Mouse (Mus musculus) gastrocnemius, adult 2 months (tissue): Measurements from ENCODE around the gene Akt1s1. TPM values are rescaled to one million over a fixed set of nuclear protein-coding genes. Genes with fewer than 3 reads are reported as not detected.

Source experiments
- DNase-seq: peaks from one replicate; pipeline ENCODE4 v3.0.0; 2022
- H3K27ac ChIP-seq: fragments of 200-600 bp; 2 replicates; pipeline ENCODE4 v1.8.1; 2022; ENCODE audit warnings: mild to moderate bottlenecking
- H3K4me3 ChIP-seq: fragments of 200-600 bp; 2 replicates; pipeline ENCODE4 v1.8.1; 2022; ENCODE audit warnings: mild to moderate bottlenecking, moderate library complexity
- CTCF ChIP-seq: fragments of 200-600 bp; IDR thresholded peaks from 2 replicates; pipeline ENCODE4 v1.8.1; 2022; ENCODE audit warnings: antibody characterized with exemption, mild to moderate bottlenecking, moderate library complexity
- intact Hi-C: fragments of 180-260 bp; cut with DNase I; formaldehyde crosslinking; loops from one replicate; pipeline ENCODE4 v1.15.1; 2025
- total RNA-seq, 2 experiments: library from RNA; stranded (reverse); gene quantifications; 2 replicates each; pipeline ENCODE4 v1.2.3; 2021

Akt1s1 gene
- total RNA-seq, 2 experiments from 2014 or later: 128 to 137 TPM

- no peak for TF ChIP-seq CTCF
- peak; percentile 85 for DNase-seq
- Histone ChIP-seq H3K27ac (peak within 1 kb of the TSS; percentile 99), H3K4me3 (peak within 1 kb of the TSS; percentile 99)
- intact Hi-C loops: loop anchor here (10.0 kb wide), 1 partner anchor 172 kb away; no protein-coding TSS in a partner anchor
These were observed 32.2 kb upstream of the Akt1s1 start, which contains the start of gene Atf5 for GRCm38 (mm10) chr7:44816470-44817021. Gene Atf5, minus strand, starts transcription at chr7:44816658.

DNA sequence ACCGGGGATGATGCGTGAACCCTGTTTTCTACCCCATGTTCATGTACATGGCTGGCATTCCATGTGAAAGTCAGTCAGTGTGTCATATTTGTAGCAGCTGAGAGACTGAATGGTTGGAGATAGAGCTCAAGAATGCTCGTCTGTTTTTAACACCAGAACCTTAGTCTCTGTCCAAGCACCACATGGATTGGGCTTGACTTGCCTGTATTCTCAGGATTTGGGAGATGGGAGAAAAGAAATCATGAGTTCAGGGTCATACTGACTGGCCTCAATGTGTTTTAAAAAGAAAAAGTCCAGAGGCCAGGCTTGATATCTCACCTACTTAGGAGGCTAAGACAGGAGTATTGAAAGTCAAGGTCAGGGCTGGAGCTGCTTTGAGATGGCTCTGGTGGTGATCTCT is 31.4 kb upstream of the Akt1s1 start:
- TF ChIP-seq CTCF: no peak
- intact Hi-C loops: loop anchor here (10.0 kb wide), 1 partner anchor 173 kb away; no protein-coding TSS in a partner anchor
- no peak for DNase-seq
- peak overlapping the region; percentile 99 for H3K27ac ChIP-seq
- peak overlapping the region; percentile 99 for H3K4me3 ChIP-seq

DNA sequence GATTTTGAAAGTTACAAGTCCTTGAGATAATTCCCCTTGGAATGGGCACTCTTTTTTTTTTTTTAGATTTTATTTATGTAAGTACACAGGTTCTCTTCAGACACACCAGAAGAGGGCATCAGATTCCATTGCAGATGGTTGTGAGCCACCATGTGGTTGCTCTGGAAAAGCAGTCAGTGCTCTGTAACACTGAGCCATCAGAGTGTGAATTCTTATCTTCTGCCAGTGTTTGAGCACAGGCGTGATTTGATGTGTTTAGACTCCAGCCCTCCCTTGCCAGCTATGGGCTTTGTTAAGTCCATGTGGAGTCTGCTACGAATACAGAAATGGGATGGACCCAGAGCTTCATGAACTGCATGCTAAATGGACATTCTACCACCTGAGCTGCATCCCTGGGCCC is 30.6 kb upstream of the Akt1s1 start:
- Histone ChIP-seq H3K27ac (peak overlapping the region; percentile 99), H3K4me3 (peak overlapping the region; percentile 99)
- intact Hi-C loops: loop anchor here (10.0 kb wide), 1 partner anchor 173 kb away; no protein-coding TSS in a partner anchor
- peak; percentile 18 for DNase-seq
- TF ChIP-seq CTCF: peak; percentile 42

DNA sequence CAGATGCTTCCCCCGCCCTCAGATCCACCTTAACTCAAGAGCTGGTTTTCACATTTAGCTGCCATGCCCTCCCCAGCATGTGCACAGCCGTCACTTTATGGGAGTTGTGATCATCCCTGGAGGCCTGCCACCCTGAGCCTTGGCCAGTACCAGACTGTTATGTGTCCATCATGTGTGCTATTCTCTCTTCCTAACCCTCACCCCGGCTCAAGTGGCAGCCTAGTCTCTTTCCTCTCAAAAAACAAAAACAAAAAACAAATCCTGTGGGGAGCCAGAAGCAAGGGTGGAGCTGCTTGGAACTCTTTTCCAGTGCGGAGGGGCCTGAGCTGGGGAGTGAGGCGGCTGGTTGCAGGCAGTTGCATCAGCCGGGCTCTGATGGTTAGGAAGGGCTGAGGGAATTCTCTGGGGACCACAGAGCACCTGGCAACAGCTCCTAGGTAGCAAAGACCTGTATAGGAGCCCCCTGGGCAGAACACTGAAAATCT is 30.0 kb upstream of the Akt1s1 start:
- DNase-seq: peak; percentile 88
- intact Hi-C loops: loop anchor here (10.0 kb wide), 1 partner anchor 174 kb away; no protein-coding TSS in a partner anchor
- Histone ChIP-seq H3K27ac (peak overlapping the region; percentile 99), H3K4me3 (peak overlapping the region; percentile 99)
- no peak for TF ChIP-seq CTCF

GRCm38 (mm10) chr7:44819391-44819790 is 29.4 kb upstream of the Akt1s1 start:
- TF ChIP-seq CTCF: no peak
- intact Hi-C loops: loop anchor here (10.0 kb wide), 1 partner anchor 175 kb away; no protein-coding TSS in a partner anchor
- peak overlapping the region; percentile 99 for H3K4me3 ChIP-seq
- peak overlapping the region; percentile 99 for H3K27ac ChIP-seq
- peak; percentile 10 for DNase-seq

GRCm38 (mm10) chr7:44819863-44820262 is 28.9 kb upstream of the Akt1s1 start:
- intact Hi-C loops: loop anchor here (5.0 to 10.0 kb wide), 2 partner anchors 73 to 175 kb away; partner anchors contain the start of gene Vrk3
- peak overlapping the region; percentile 99 for H3K4me3 ChIP-seq
- peak; percentile 59 for DNase-seq
- TF ChIP-seq CTCF: no peak
- peak overlapping the region; percentile 99 for H3K27ac ChIP-seq

- intact Hi-C loops: loop anchor here (5.0 kb wide), 1 partner anchor 73 kb away; the partner anchor contains the start of gene Vrk3
- no peak for TF ChIP-seq CTCF
- DNase-seq: peak; percentile 5
- Histone ChIP-seq H3K27ac (peak overlapping the region; percentile 99), H3K4me3 (peak overlapping the region; percentile 5; the same call in 1 of the 2 replicates)
These were observed 28.3 kb upstream of the Akt1s1 start for GRCm38 (mm10) chr7:44820525-44820924.

GRCm38 (mm10) chr7:44821666-44822448 is 26.9 kb upstream of the Akt1s1 start:
- Histone ChIP-seq H3K4me3 (no peak overlapping the region), H3K27ac (peak overlapping the region; percentile 99)
- peak; percentile 26 for TF ChIP-seq CTCF
- peak; percentile 15 for DNase-seq
- intact Hi-C loops: loop anchor here (5.0 kb wide), 1 partner anchor 75 kb away; the partner anchor contains the start of gene Vrk3

GRCm38 (mm10) chr7:44823409-44823808 is 25.4 kb upstream of the Akt1s1 start:
- peak overlapping the region; percentile 7; the same call in 1 of the 2 replicates for H3K27ac ChIP-seq
- H3K4me3 ChIP-seq: no peak overlapping the region
- peak; percentile 11 for DNase-seq
- 0 out of 2 replicates have a peak, but pooled peaks have one; percentile 5 for TF ChIP-seq CTCF
- intact Hi-C loops: loop anchor here (5.0 kb wide), 1 partner anchor 76 kb away; the partner anchor contains the start of gene Vrk3

- peak; percentile 90 for TF ChIP-seq CTCF
- intact Hi-C loops: loop anchor here (2.0 to 5.0 kb wide), 2 partner anchors 78 to 100 kb away; partner anchors contain the start of gene Vrk3
- peak overlapping the region; percentile 6; the same call in 1 of the 2 replicates for H3K27ac ChIP-seq
- no peak overlapping the region for H3K4me3 ChIP-seq
- DNase-seq: peak; percentile 87
These were observed 23.9 kb upstream of the Akt1s1 start for GRCm38 (mm10) chr7:44824872-44825271.

DNA sequence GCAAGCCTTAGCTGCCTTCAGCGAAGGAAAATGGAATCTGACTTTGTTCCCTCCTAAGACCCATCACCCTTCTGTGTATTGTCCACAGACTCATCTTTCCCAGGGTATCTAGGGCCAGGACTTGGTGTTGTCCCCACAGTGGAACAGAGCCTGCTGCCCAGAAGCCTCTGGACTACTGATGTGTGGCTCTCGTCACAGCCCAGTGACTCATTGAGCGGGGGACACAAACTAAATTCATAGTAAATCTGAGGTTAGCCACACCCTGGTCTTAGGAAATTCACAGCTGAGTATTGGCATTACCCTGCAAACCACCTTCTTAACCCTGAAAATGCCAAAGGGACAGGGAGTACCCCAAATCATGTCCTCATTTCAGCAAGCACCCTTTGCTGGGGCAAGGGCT is 22.0 kb upstream of the Akt1s1 start:
- no peak for TF ChIP-seq CTCF
- no peak overlapping the region for H3K4me3 ChIP-seq
- intact Hi-C loops: no loop called here

DNA sequence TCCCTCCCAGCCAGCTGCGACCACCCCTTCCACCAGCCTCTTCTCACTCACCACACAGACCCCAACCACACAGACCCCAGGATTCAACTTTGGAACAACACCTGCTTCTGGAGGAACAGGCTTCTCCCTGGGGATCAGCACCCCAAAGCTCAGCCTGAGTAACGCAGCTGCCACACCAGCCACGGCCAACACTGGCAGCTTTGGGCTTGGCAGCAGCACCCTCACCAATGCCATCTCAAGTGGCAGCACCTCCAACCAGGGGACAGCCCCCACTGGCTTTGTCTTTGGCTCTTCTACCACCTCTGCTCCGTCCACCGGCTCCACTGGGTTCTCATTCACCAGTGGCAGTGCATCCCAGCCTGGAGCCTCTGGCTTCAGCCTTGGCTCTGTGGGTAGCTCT is 20.1 kb upstream of the Akt1s1 start:
- TF ChIP-seq CTCF: no peak
- H3K27ac ChIP-seq: peak overlapping the region; percentile 31; the same call in 1 of the 2 replicates
- intact Hi-C loops: no loop called here
- DNase-seq: peak; percentile 64
- no peak overlapping the region for H3K4me3 ChIP-seq

More for the DNA sequence above, 22.0 kb upstream of the Akt1s1 start:
- H3K27ac ChIP-seq: no peak overlapping the region
- DNase-seq: no peak
